Mouse (Mus musculus): ENCODE results near the gene Dzip1. TPM values are rescaled to one million over a fixed set of nuclear protein-coding genes. Genes with fewer than 3 reads are reported as not detected.

Gene Dzip1
- total RNA-seq, 2 experiments from 2014 or later: 4.8 to 6.6 TPM

GRCm38 (mm10) chr14:118868102-118868724 is 57.0 kb downstream of the Dzip1 start:
- no peak for DNase-seq

- no peak for DNase-seq
Measured at GRCm38 (mm10) chr14:118867366-118867765, 57.9 kb downstream of the Dzip1 start.

- DNase-seq: no peak
Measured at GRCm38 (mm10) chr14:118866014-118866811, 59.0 kb downstream of the Dzip1 start.

GRCm38 (mm10) chr14:118864905-118865304 is 60.4 kb downstream of the Dzip1 start:
- no peak for DNase-seq

- no peak for DNase-seq
Measured at GRCm38 (mm10) chr14:118862253-118862652, 63.0 kb downstream of the Dzip1 start.

GRCm38 (mm10) chr14:118858318-118858717 is 66.9 kb downstream of the Dzip1 start:
- no peak for DNase-seq

- no peak for DNase-seq
Measured at GRCm38 (mm10) chr14:118856563-118856962, 68.7 kb downstream of the Dzip1 start.

- no peak for DNase-seq
Measured at GRCm38 (mm10) chr14:118855141-118855800, 70.0 kb downstream of the Dzip1 start.

GRCm38 (mm10) chr14:118854371-118855114 is 70.7 kb downstream of the Dzip1 start:
- DNase-seq: peak; percentile 34

GRCm38 (mm10) chr14:118851496-118852107 is 73.7 kb downstream of the Dzip1 start:
- DNase-seq: no peak

GRCm38 (mm10) chr14:118850696-118851035 is 74.6 kb downstream of the Dzip1 start:
- DNase-seq: no peak

GRCm38 (mm10) chr14:118850011-118850695 is 75.1 kb downstream of the Dzip1 start:
- DNase-seq: no peak

GRCm38 (mm10) chr14:118848171-118848570 is 77.1 kb downstream of the Dzip1 start:
- DNase-seq: no peak

- no peak for DNase-seq
Measured at GRCm38 (mm10) chr14:118846834-118847233, 78.4 kb downstream of the Dzip1 start.

GRCm38 (mm10) chr14:118842353-118842752 is 82.9 kb downstream of the Dzip1 start:
- no peak for DNase-seq

- no peak for DNase-seq
Measured at GRCm38 (mm10) chr14:118840027-118840426, 85.2 kb downstream of the Dzip1 start.

GRCm38 (mm10) chr14:118839416-118839815 is 85.8 kb downstream of the Dzip1 start:
- DNase-seq: no peak

GRCm38 (mm10) chr14:118838556-118839120 is 86.6 kb downstream of the Dzip1 start:
- DNase-seq: no peak

GRCm38 (mm10) chr14:118836754-118837153 is 88.5 kb downstream of the Dzip1 start:
- no peak for DNase-seq

- no peak for DNase-seq
Measured at GRCm38 (mm10) chr14:118836145-118836544, 89.1 kb downstream of the Dzip1 start.

- DNase-seq: no peak
Measured at GRCm38 (mm10) chr14:118834313-118834712, 90.9 kb downstream of the Dzip1 start.

Measured in heart, postnatal 4 days (tissue).